Mouse (Mus musculus) cortical plate, adult 2 months (tissue): ENCODE data around the gene Gm2007. TPM values are rescaled to one million over a fixed set of nuclear protein-coding genes. Genes with fewer than 3 reads are reported as not detected.
"Not testable (repeated sequence)": the region's sequence is repeated elsewhere in the genome, so short reads cannot be mapped to it uniquely, and the experiment has no call there.

Source experiments
- H3K27ac ChIP-seq: fragments of 200-500 bp; 2 replicates; pipeline ENCODE4 v1.5.1; 2012; ENCODE audit warnings: low read length, control low read depth, inconsistent platforms; ENCODE audit not compliant: insufficient read depth
- H3K4me1 ChIP-seq: fragments of 200-500 bp; 2 replicates; pipeline ENCODE4 v1.6.1; 2011; ENCODE audit warnings: low read length; ENCODE audit not compliant: control insufficient read depth, insufficient read depth
- H3K4me3 ChIP-seq: fragments of 200-500 bp; 2 replicates; pipeline ENCODE4 v1.5.1; 2011; ENCODE audit warnings: mild to moderate bottlenecking, low read length, control low read depth; ENCODE audit not compliant: insufficient read depth
- polyA plus RNA-seq: library from polyadenylated mRNA; depleted of rRNA; stranded (reverse); fragments of >200 nt; gene quantifications from 2 replicates; pipeline ENCODE4 v1.2.3, GENCODE M21; 2012; rRNA removed

Gene Gm2007
- not detected in 2 replicates for polyA plus RNA-seq

DNA sequence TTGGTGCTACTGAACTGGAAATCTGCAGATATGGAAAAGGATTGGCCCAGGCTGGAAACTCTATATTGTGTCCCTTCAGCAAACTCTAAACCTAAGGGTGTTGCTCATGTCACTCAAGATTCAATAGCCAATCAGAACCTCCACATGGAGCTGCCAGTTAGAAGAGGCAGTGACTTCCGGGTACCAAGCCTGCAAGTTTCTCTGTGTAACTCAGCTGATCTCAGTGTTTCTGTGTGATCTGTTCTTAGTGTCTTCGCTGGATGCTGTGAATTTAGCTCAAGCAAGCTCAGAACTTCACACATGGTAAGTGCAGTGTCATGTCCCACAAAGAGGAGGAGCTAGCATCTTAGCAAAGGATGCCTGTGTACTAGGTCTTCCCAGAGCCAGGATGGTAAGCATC lies at the start of gene Gm2007:
Gene Gm2007 (plus strand): TSS at position 301 of the 400 bp plus-strand sequence.
- not testable (repeated sequence) for H3K27ac ChIP-seq, H3K4me1 ChIP-seq, H3K4me3 ChIP-seq

DNA sequence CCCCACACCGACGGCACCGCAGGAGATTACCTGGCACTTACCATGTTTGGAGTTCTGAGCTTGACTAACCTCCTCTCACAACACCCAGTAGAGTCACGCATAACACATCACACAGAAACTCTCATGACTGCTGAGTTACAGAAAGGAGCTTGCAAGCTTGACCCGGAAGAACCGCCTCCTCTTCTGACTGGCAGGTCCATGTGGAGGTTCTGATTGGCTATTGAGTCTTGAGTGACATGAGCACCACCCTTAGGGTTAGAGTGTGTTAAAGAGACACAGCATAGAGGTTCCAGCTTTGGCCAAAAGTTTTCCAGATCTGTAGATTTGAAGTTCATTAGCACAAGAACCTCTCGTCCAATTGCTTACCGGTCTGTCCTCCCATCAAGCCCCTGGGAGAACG lies 37.8 kb upstream of the Gm2007 start, which contains the start of gene Zfp969:
Gene Zfp969 (minus strand): TSS at position 101 of the 400 bp plus-strand sequence.
- not testable (repeated sequence) for H3K27ac ChIP-seq, H3K4me3 ChIP-seq, H3K4me1 ChIP-seq

DNA sequence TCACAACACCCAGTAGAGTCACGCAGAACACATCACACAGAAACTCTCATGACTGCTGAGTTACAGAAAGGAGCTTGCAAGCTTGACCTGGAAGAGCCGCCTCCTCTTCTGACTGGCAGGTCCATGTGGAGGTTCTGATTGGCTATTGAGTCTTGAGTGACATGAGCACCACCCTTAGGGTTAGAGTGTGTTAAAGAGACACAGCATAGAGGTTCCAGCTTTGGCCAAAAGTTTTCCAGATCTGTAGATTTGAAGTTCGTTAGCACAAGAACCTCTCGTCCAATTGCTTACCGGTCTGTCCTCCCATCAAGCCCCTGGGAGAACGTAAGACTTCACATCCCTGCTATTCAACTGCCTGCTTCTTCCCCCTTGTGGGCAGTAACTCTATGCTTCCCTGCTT lies 59.7 kb downstream of the Gm2007 start, which contains the start of gene Gm14288:
Gene Gm14288 (minus strand): TSS at position 101 of the 400 bp plus-strand sequence.
- H3K4me3 ChIP-seq, H3K4me1 ChIP-seq, H3K27ac ChIP-seq: not testable (repeated sequence)

Other genes with a start within 250 kb of the Gm2007 start
- not detected in 2 replicates for gene Gm11007, start 97.6 kb upstream of the Gm2007 start, polyA plus RNA-seq
- gene Zfp969, start 37.9 kb upstream of the Gm2007 start, polyA plus RNA-seq = not detected in 2 replicates
- gene Gm14288, start 59.6 kb downstream of the Gm2007 start, polyA plus RNA-seq = 5.9 and 6.8 TPM in 2 replicates
- 8.2 and 9.1 TPM in 2 replicates for gene Gm6710, start 127.7 kb downstream of the Gm2007 start, polyA plus RNA-seq
- gene Zfp966, start 189.6 kb downstream of the Gm2007 start, polyA plus RNA-seq = 3.4 and 3.8 TPM in 2 replicates
- 15.3 and 16.9 TPM in 2 replicates for gene Gm2026, start 223.8 kb downstream of the Gm2007 start, polyA plus RNA-seq